Mouse (Mus musculus) embryonic facial prominence, embryonic 14.5 days (tissue): ENCODE data around the gene Fam240a. TPM values are rescaled to one million over a fixed set of nuclear protein-coding genes. Genes with fewer than 3 reads are reported as not detected.

ENCODE experiments used
- ATAC-seq: fragments of 200-750 bp; cut with Nextera tagmentation; 2 replicates; pipeline ENCODE4 v1.8.0; 2017; ENCODE audit warnings: low read depth, moderate number of reproducible peaks, moderate TSS enrichment
- DNase-seq: peaks from one replicate; pipeline ENCODE4 v3.0.0-alpha.2; 2015; ENCODE audit warnings: low spot score
- H3K27ac ChIP-seq: fragments of 300-500 bp; sonication (generic); replicated peaks from 2 replicates; pipeline ENCODE4 v1.5.1; 2014; ENCODE audit warnings: low read depth, mild to moderate bottlenecking, low read length, moderate library complexity
- H3K27me3 ChIP-seq: fragments of 300-500 bp; sonication (generic); replicated peaks from 2 replicates; pipeline ENCODE4 v1.6.1; 2014; ENCODE audit warnings: low read length; ENCODE audit not compliant: control insufficient read depth, insufficient read depth
- H3K36me3 ChIP-seq: fragments of 300-500 bp; sonication (generic); 2 replicates; pipeline ENCODE4 v1.6.1; 2014; ENCODE audit warnings: low read length, mixed read lengths; ENCODE audit not compliant: control insufficient read depth, insufficient read depth
- H3K4me1 ChIP-seq: fragments of 300-500 bp; sonication (generic); 2 replicates; pipeline ENCODE4 v1.6.1; 2014; ENCODE audit warnings: antibody characterized with exemption, low read length; ENCODE audit not compliant: control insufficient read depth, insufficient read depth
- H3K4me2 ChIP-seq: fragments of 300-500 bp; sonication (generic); 2 replicates; pipeline ENCODE4 v1.6.1; 2014; ENCODE audit warnings: low read depth, mild to moderate bottlenecking, low read length, moderate library complexity, mixed read lengths
- H3K4me3 ChIP-seq: fragments of 300-500 bp; sonication (generic); 2 replicates; pipeline ENCODE4 v1.5.1; 2014; ENCODE audit warnings: low read depth, mild to moderate bottlenecking, low read length
- H3K9ac ChIP-seq: fragments of 300-500 bp; sonication (generic); 2 replicates; pipeline ENCODE4 v1.6.1; 2014; ENCODE audit warnings: low read depth, mild to moderate bottlenecking, low read length, moderate library complexity, mixed read lengths
- H3K9me3 ChIP-seq: fragments of 300-500 bp; sonication (generic); 2 replicates; pipeline ENCODE4 v1.6.1; 2016; ENCODE audit warnings: low read length; ENCODE audit not compliant: control insufficient read depth
- WGBS: fragments of 180-500 bp; shearing (Covaris S2); extraction: QIAGEN DNeasy Blood & Tissue Kit; methylation state at CpG from one replicate; pipeline ENCODE4 v1.1.7; 2014; 5-methylcytosine and 5-hydroxymethylcytosine counted together
- polyA plus RNA-seq: library from polyadenylated mRNA; unstranded; fragments of >200 nt; fragmentation: Nextera tagmentation; extraction: Ambion mirVana; gene quantifications from 2 replicates; pipeline ENCODE4 v1.2.1, GENCODE M21; 2014

Fam240a gene
- polyA plus RNA-seq, 1 experiment from 2014 or later, result not detected

- peaks cover 51% of the 10 kb centered on the region for H3K27me3 ChIP-seq
- H3K4me2 ChIP-seq, result no peak overlapping the region
- no peaks in the 10 kb centered on the region for H3K9me3 ChIP-seq
- DNase-seq (no peak), ATAC-seq (no peak)
- H3K4me3 ChIP-seq, result no peak overlapping the region
- no peak overlapping the region for H3K27ac ChIP-seq
- H3K9ac ChIP-seq, result no peak overlapping the region
- 45% methylated on average over 6 of the region's 6 CpGs for WGBS
- no peaks in the 10 kb centered on the region for H3K36me3 ChIP-seq
- no peaks in the 10 kb centered on the region for H3K4me1 ChIP-seq
Observed at GRCm38 (mm10) chr9:110947900-110948299, 31.2 kb upstream of the Fam240a start.

DNA sequence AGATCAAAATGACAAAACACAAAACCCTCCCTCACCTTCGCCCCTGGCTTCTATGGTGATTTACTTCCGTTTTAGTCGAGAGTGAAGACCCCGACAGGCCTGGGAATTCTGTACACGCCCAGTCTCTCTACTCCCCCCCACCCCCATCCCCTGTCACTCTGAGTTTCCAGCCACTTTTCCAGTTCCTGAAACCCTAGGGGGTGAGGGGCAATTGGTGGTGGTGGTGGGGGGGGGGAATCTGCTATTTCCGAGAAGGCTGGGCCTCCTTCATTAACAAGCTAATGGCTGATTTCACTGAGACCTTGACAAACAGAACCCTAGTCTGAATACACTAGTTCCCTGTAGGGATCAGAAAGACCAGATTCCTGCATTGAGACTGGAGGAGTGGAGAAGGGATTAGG lies 30.6 kb upstream of the Fam240a start:
- Histone ChIP-seq H3K27ac (no peak overlapping the region), H3K9me3 (no peaks in the 10 kb centered on the region), H3K4me3 (no peak overlapping the region), H3K9ac (no peak overlapping the region), H3K36me3 (no peaks in the 10 kb centered on the region), H3K4me1 (no peaks in the 10 kb centered on the region), H3K4me2 (no peak overlapping the region), H3K27me3 (peaks cover 46% of the 10 kb centered on the region)
- no peak for ATAC-seq
- WGBS, result 19% methylated on average over 6 of the region's 6 CpGs
- DNase-seq, result no peak

GRCm38 (mm10) chr9:110946548-110947044 lies 29.9 kb upstream of the Fam240a start:
- no peaks in the 10 kb centered on the region for H3K4me1 ChIP-seq
- H3K4me2 ChIP-seq, result 0 out of 2 replicates have a peak overlapping the region, but pooled peaks have one; percentile 1
- ATAC-seq (no peak), DNase-seq (no peak)
- peaks cover 46% of the 10 kb centered on the region for H3K27me3 ChIP-seq
- no peak overlapping the region for H3K27ac ChIP-seq
- no peaks in the 10 kb centered on the region for H3K36me3 ChIP-seq
- 16% methylated on average over 20 of the region's 20 CpGs for whole genome bisulfite sequencing
- no peaks in the 10 kb centered on the region for H3K9me3 ChIP-seq
- H3K9ac ChIP-seq, result no peak overlapping the region
- no peak overlapping the region for H3K4me3 ChIP-seq

- H3K9ac ChIP-seq, result no peak within 1 kb of the TSS
- DNase-seq (no peak), ATAC-seq (no peak)
- 12% methylated on average over 11 of the region's 11 CpGs for WGBS
- H3K4me2 ChIP-seq, result 0 out of 2 replicates have a peak within 1 kb of the TSS, but pooled peaks have one; percentile 15
- H3K4me1 ChIP-seq, result no peaks in the 10 kb centered on the region
- H3K4me3 ChIP-seq, result no peak within 1 kb of the TSS
- peaks cover 46% of the 10 kb centered on the region for H3K27me3 ChIP-seq
- H3K27ac ChIP-seq, result no peak within 1 kb of the TSS
- H3K36me3 ChIP-seq, result no peaks in the 10 kb centered on the region
- H3K9me3 ChIP-seq, result no peaks in the 10 kb centered on the region
Observed at GRCm38 (mm10) chr9:110945926-110946325, 29.3 kb upstream of the Fam240a start, which contains the start of gene Tdgf1. Tdgf1 (minus strand) TSS chr9:110946158.

DNA sequence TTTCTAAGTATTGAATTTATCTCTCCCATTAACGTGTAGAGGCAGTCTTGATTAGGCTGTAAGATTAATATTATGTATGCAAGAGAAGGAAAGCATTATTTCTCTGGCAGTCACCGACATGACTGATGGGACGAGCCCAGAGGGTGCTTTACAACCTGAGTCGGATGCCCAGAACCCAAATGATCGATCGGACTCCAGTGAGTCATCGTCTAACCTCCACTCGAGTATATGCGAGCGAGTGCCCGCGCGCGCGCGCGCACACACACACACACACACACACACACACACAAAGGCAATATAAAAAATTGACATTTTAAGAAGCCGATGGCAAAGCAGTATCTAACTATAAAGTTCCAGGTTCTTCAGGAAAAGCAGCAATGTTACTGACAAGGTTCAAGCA lies 28.7 kb upstream of the Fam240a start:
- H3K36me3 ChIP-seq, result no peaks in the 10 kb centered on the region
- no peaks in the 10 kb centered on the region for H3K9me3 ChIP-seq
- H3K4me1 ChIP-seq, result no peaks in the 10 kb centered on the region
- H3K4me3 ChIP-seq, result no peak overlapping the region
- DNase-seq, result no peak
- 0 out of 2 replicates have a peak overlapping the region, but pooled peaks have one; percentile 15 for H3K4me2 ChIP-seq
- H3K27me3 ChIP-seq, result peaks cover 46% of the 10 kb centered on the region
- ATAC-seq, result no peak
- H3K9ac ChIP-seq, result no peak overlapping the region
- 16% methylated on average over 18 of the region's 18 CpGs for WGBS
- H3K27ac ChIP-seq, result no peak overlapping the region

DNA sequence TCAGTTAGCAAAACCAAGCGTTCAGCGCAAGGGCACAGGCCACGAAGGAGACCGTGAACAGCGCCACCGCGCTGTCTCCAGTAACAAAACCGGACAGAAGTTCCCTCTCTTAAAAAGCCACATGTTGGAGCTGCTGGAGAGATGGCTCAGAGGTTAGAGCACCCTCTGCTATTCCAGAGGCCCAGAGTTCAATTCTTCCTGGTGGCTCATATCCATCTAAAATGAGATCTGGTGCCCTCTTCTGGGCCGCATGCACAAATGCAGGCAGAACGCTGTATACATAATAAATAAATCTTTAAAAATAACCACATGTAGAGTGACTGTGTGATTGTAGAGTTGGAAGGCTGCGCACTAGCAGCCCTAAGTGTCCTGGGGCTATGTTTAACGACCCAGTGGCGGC lies 27.6 kb upstream of the Fam240a start:
- Histone ChIP-seq H3K4me3 (no peak overlapping the region), H3K4me1 (no peaks in the 10 kb centered on the region), H3K36me3 (no peaks in the 10 kb centered on the region), H3K27me3 (peaks cover 46% of the 10 kb centered on the region), H3K9me3 (no peaks in the 10 kb centered on the region), H3K4me2 (no peak overlapping the region), H3K27ac (no peak overlapping the region; the same call in 1 of the 2 replicates), H3K9ac (no peak overlapping the region)
- 32% methylated on average over 13 of the region's 13 CpGs for WGBS
- DNase-seq, result no peak
- no peak for ATAC-seq

- H3K9ac ChIP-seq, result no peak overlapping the region
- no peaks in the 10 kb centered on the region for H3K9me3 ChIP-seq
- no peak for DNase-seq
- H3K27me3 ChIP-seq, result no peaks in the 10 kb centered on the region
- no peaks in the 10 kb centered on the region for H3K36me3 ChIP-seq
- no peak overlapping the region for H3K4me3 ChIP-seq
- ATAC-seq, result no peak
- WGBS, result 62% methylated on average over 12 of the region's 12 CpGs
- H3K4me2 ChIP-seq, result no peak overlapping the region
- H3K4me1 ChIP-seq, result no peaks in the 10 kb centered on the region
- no peak overlapping the region for H3K27ac ChIP-seq
Observed at GRCm38 (mm10) chr9:110937506-110938490, 21.1 kb upstream of the Fam240a start.

- no peaks in the 10 kb centered on the region for H3K27me3 ChIP-seq
- H3K9ac ChIP-seq, result no peak overlapping the region
- no peaks in the 10 kb centered on the region for H3K36me3 ChIP-seq
- no peaks in the 10 kb centered on the region for H3K4me1 ChIP-seq
- H3K27ac ChIP-seq, result no peak overlapping the region
- H3K4me3 ChIP-seq, result no peak overlapping the region
- no peak overlapping the region for H3K4me2 ChIP-seq
- no peaks in the 10 kb centered on the region for H3K9me3 ChIP-seq
- ATAC-seq (no peak), DNase-seq (no peak)
- 84% methylated on average over 7 of the region's 7 CpGs for WGBS
Observed at GRCm38 (mm10) chr9:110935941-110936340, 19.3 kb upstream of the Fam240a start.
